Mouse (Mus musculus) E14TG2a.4 (cell line): ENCODE results near the gene Mup20.
"Not testable (repeated sequence)": the region's sequence is repeated elsewhere in the genome, so short reads cannot be mapped to it uniquely, and the experiment has no call there.

Experiments
- CTCF ChIP-seq: conservative IDR thresholded peaks from 2 replicates; pipeline ENCODE4 v1.5.1; 2014; ENCODE audit warnings: low read length
- NANOG ChIP-seq: IDR thresholded peaks from 2 replicates; pipeline ENCODE4 v1.6.1; 2014; ENCODE audit warnings: borderline replicate concordance, low read length, mixed read lengths
- POU5F1 ChIP-seq: IDR thresholded peaks from 2 replicates; pipeline ENCODE4 v1.6.1; 2014; ENCODE audit warnings: low read length, borderline replicate concordance

DNA sequence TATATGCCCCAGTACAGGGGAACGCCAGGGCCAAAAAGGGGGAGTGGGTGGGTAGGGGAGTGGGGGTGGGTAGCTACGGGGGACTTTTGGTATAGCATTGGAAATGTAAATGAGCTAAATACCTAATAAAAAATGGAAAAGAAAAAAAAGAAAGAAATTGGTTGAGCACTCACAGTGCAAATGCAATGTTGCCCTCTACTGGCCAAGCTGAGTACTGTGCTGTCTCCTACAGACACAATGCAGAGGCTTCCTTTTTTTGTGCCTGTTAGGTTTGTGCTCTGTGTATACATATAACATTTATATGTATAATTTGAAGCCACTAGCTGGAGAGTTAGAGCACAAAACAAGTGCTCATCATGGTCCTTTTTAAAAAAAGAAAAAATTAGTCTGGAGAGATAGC, 49.4 kb upstream of the Mup20 start:
- TF ChIP-seq CTCF, result peak; percentile 69
- TF ChIP-seq NANOG, POU5F1: not testable (repeated sequence)
